Mouse (Mus musculus): Measurements from ENCODE around the gene Vegfa.

The Vegfa gene

DNA sequence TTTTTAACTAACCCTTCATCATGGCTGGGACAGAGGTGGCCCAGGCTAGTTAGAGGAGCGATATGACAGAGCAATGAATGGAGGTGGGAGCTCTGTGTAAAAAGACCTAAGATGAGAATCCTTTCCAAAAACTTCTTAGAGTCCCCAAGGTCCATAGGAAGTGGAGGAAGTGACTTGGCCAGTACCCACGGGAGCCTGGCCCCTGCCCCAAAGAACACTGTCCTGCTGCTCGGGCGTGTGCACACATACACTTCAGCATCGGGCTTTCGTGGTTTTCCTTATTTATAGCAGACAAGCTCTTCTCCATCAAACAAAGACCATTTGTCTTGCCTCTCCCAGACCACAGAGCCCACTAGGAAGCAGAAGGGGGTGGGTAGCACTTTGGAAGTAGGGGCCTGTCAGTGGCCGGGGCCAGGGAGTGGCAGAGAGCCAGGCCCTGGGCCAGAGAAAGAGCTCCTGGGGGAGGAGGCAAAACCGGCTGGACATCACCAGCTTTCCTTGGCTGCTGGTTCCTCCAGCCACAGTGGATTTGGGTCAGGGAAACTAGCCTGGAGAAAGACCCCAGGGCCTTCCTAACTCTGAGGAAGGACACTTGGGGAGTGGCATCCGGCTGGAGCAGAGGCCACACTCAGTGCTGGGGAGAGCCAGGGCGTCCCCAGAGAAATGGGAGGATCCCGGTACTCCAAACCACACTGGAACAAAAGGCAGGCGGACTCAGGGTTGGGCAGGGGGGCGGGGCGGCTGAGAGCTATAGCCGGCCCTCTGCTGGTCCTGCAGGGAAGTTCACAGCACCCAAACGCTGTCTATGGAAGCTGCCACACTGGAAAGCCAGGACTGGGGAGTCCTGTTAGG lies 4.9 kb downstream of the Vegfa start:
- in situ Hi-C loops (cut with MboI, MseI) = no loop called here

- in situ Hi-C loops (cut with MboI, MseI) = no loop called here
Observed at GRCm38 (mm10) chr17:46025927-46026668, 6.1 kb downstream of the Vegfa start.

GRCm38 (mm10) chr17:46025207-46025606 lies 7.0 kb downstream of the Vegfa start:
- in situ Hi-C loops (cut with MboI, MseI) = no loop called here

DNA sequence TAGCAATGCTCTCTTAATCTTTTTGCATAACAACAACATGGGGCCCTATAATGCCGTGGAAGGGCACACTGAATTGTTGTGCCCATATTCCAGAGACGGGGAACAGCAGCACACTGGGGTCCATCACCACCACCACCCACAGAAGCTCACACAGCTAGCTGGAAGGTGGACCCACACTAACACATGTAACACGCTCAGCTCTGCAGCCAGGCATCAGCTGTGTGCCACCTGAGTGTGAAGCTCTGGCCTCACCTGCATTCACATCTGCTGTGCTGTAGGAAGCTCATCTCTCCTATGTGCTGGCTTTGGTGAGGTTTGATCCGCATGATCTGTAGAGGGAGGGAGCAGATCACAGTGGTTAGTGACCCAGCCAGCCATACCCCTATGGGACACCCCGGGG lies 8.0 kb downstream of the Vegfa start:
- in situ Hi-C loops (cut with MboI, MseI) = no loop called here

GRCm38 (mm10) chr17:46023572-46023971 lies 8.6 kb downstream of the Vegfa start:
- in situ Hi-C loops (cut with MboI, MseI) = no loop called here

DNA sequence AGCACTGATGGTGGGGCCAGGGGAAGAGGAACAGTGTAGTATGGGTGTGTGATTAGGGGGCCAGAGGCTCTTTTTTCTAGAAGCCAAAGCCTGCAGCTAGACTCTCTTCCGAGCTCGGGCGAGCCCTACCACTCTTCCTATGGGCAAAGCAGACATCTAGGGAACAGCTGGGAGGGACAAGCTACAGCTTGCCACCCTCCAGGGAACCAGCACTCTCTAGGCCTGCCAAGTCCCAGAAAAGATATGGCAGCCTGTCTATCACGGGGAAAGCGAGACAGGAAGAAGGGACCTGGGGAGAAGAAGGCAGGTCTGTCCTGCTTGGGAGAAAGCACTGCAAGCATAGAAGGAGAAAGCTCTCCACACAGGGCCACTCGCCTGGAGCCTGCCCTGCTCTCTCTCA lies 9.2 kb downstream of the Vegfa start:
- in situ Hi-C loops (cut with MboI, MseI) = no loop called here

DNA sequence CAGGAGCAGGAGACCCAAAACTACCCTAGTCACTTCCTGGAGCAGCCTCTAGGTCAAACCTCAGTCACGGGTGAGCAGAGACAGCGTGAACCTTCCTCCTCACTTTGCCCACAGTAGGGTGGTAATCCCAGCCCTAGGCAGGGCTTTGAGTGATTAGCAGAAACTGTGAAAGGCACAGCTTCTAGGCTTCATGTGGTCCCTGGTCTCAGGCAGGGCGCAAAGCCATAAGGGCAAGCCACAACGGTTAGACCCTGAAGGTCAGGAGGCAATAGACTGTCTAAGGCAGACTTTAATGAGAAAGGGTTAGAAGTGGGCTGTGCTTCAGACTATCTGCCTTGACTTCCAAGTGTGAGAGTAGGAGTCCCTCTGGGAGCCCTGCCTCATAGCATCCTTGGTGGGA lies 9.7 kb downstream of the Vegfa start:
- in situ Hi-C loops (cut with MboI, MseI) = no loop called here

GRCm38 (mm10) chr17:46021760-46022159 lies 10.4 kb downstream of the Vegfa start:
- in situ Hi-C loops (cut with MboI, MseI) = no loop called here

DNA sequence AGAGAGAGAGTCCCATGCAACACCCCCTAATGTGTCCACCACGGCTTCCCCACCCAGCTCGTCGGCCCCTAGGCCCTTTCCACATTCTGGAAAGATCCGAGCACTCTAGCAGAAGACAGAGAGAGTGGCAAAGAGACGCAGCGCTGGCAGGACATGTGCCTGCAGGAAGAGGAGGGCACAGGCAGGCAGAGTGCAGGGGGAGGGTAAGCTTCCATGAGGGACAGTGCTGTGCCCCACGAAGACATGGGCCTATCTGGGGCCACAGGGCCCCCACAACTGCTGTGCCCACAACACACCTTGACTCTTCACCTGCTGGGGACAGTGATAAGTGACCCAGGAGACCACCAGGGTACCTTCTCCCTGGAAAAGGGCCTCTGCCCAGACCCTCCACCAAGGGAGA lies 11.0 kb downstream of the Vegfa start:
- in situ Hi-C loops (cut with MboI, MseI) = no loop called here

DNA sequence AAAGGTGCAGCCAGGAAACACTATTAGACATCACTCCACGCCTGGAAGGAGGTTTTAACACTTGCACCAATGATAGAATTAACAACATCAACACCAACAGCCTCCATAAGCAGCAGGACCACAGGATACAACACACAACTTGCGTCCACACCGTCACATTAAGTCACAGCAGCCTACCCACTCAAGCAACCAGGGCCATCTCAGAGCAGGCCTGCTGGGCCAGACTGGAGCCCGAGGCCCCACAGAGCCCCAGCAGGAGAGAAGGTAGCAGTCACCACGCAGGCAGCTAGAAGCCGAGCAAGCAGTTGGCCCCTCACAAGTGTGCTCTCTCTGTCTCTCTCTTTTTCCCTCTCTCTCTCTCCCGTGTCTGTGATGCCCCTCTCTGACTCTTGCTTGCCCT lies 11.6 kb downstream of the Vegfa start:
- in situ Hi-C loops (cut with MboI, MseI) = no loop called here

DNA sequence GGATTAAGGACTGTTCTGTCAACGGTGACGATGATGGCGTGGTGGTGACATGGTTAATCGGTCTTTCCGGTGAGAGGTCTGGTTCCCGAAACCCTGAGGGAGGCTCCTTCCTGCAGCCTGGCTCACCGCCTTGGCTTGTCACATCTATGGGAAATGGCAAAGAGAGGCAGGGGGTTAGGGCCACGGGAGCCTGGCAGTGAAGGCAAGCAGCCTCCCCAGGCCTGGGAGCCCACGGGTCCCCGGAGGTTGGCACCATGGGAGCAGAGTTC lies 13.5 kb downstream of the Vegfa start:
- in situ Hi-C loops (cut with MboI, MseI) = no loop called here

- in situ Hi-C loops (cut with MboI, MseI) = no loop called here
Observed at GRCm38 (mm10) chr17:46017946-46018735, 14.0 kb downstream of the Vegfa start.

DNA sequence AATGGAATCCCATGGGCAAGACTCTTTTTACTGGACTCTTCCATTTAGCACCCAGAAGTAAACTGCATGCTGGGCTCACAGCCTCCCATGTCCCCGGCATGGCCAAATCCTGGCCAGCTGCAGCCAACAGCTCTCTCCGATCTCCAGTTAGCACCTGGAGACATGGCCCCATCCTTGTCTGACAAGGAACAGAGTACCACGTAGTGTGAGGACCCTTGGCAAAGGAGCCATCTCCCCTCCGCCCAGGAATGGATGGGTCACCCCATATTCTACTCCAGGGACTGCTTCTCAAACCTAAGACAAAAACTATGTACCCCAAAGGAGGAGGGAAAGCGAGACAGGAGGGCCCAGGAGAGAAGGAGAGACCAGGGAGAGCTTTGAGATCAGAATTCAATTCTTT lies 15.6 kb downstream of the Vegfa start:
- in situ Hi-C loops (cut with MboI, MseI) = no loop called here

DNA sequence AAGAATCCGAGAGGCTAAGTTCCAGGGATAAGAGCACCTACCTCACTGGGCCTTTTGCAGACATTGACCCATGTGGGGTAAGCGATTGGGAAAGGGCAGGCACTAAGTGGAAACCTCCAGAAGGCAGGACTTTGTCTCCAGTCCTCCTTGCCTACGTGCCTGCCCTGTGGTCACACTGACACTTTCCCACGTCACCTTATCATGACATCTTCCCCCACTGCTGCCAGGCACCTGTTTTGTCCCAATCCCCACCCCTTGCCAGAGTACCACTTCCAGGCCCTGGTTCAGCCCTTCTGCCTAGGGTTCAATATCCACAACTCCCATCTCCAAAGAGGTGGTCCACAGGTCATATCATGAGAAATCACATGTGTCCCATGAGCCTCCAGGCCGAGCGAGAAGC lies 16.2 kb downstream of the Vegfa start:
- in situ Hi-C loops (cut with MboI, MseI) = no loop called here

DNA sequence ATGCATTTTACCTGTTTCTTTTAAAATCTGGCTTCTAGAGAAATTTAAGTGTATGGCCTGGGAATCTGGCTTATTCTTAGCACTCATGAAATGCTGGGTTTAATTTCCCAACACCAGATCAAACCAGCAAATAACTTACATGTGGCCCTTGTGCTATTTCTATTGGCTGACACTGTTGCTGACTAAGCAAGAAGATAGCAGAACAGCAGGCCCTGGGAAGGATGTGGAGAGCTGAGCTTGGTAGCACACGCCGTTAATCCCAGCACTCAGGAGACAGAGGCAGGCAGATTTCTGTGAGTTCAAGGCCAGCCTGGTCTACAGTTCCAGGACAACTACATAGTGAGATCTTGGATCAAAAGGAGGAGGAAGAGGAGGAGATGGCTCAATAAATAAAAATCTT lies 17.2 kb downstream of the Vegfa start:
- in situ Hi-C loops (cut with MboI, MseI) = no loop called here

DNA sequence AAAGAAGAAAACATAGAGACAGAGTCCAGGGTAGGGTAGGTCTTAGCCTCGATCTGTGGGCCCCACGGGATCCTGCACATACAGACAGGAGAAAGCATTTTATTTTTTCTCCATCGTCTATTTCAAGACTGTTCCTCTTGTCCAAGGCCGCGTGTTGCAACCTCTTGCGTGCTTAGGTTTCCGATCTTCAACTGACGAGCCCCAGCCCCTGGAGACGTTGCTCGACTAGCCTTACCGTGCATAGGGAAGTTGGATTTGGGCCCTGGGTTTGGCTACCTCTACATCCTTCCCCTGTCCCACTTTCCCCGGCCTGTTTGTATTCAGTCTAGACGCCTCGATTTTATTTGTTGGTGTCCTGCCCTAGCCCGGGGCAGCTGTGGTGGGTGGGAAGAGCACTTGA lies 18.6 kb downstream of the Vegfa start:
- in situ Hi-C loops (cut with MboI, MseI) = no loop called here

DNA sequence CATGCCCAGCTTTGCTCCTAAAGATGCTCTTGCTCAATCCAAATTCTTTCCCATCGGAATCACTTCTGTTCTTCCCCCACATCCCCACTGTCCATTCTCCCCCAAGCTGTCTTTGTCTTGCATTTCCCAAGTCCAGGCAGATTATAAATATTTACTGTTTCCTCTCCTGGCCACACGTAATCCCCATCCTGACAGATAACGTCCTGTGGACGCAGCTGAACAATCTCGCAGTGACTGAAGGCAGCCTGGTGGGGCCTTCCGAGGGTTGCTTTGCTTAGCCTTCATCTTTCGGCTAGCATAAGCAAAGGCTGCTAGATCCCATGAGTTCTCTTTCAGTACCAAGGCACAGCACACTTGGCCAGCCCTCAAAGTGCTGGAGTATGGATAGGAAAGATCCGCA lies 20.0 kb downstream of the Vegfa start:
- in situ Hi-C loops (cut with MboI, MseI) = no loop called here

DNA sequence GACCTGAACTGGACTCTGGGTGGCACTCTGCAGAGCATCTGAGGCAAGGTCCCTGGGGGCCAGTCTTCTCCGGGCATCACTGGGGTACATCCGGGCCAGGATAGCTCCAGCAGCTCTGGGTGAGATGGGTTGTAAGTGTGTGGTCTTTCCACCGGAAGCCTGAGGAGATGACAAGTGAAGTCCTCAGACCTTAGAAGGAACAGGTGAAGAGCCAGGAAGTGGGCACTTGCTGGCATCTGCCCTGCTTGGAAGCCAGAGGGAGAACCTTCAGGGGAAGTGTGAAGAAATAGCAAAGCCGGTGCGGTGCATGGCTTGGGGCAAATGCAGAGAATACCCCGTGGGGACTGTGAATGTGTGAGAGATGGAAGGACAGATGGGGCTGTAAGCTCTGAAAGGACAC lies 21.7 kb downstream of the Vegfa start:
- in situ Hi-C loops (cut with MboI, MseI) = no loop called here

- in situ Hi-C loops (cut with MboI, MseI) = no loop called here
Observed at GRCm38 (mm10) chr17:46009182-46009581, 23.0 kb downstream of the Vegfa start.

DNA sequence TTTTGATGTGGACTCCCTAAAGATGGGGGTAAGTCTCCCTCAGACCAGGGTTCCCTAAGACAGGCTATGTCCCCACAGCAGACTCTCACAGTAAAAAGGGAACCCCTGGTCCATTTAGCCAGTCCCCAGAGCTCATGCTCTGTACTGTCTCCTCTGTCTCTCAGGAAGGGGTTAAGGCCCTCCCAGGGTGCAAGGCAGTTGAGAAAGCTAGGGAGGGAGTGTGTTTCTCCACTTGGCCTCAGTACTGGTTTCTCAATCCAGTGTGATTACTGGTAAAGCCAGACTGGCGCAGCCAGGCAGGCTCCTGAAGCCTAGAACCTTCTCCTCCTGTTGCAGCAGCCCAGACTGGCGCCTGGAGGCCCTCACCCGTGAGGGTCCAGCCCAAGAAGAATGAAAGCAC lies 26.7 kb downstream of the Vegfa start:
- in situ Hi-C loops (cut with MboI, MseI) = no loop called here

- in situ Hi-C loops (cut with MboI, MseI) = no loop called here
Observed at GRCm38 (mm10) chr17:46004482-46004881, 27.7 kb downstream of the Vegfa start.

DNA sequence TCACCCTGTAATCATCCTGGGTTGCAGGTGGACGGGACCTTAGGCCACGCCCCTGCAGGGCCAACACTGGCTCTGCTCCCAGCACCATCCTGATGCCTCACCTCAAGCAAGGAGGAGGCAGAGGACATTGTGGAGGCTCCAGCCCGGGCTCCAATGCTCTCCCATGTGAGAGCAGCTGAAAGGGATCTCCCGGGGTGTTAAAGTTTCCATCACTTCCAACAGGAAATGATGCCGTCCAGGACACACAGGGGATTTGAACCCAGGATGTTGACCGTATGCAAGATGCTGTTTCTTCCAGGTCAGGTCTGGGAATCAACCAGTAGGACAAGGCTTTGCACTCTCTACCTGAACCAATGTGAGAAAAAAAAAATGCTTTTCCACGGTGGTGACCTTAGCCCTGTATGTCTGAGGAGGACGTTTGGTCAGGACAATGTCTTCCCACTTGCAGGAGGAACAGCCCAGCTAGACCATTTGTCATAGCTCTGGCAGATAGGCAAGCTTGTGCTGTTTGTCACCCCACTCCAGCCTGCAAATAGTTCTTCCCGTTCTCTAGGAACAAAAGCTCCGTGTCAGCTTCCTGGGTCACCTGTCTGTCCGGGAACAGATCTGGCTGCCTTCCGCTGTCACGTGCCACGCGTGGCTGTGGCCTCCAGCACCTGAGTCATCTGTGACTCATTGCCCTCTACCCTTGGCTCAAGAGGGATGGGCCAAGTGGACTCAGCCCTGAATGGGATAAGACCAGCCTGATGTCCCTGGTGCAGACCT lies 28.3 kb downstream of the Vegfa start:
- in situ Hi-C loops (cut with MboI, MseI) = no loop called here

Data from T-helper 1 cell (primary cell).